Mouse (Mus musculus) intestine, embryonic 15.5 days (tissue): Measurements from ENCODE around the gene Rmdn2. TPM values are rescaled to one million over a fixed set of nuclear protein-coding genes. Genes with fewer than 3 reads are reported as not detected.

Source experiments
- ATAC-seq: fragments of 200-750 bp; cut with Nextera tagmentation; 2 replicates; pipeline ENCODE4 v1.8.0; 2017; ENCODE audit warnings: moderate TSS enrichment, moderate library complexity
- H3K27ac ChIP-seq: fragments of 300-500 bp; sonication (generic); 2 replicates; pipeline ENCODE4 v1.5.1; 2015; ENCODE audit warnings: mild to moderate bottlenecking, inconsistent platforms
- H3K27me3 ChIP-seq: fragments of 300-500 bp; sonication (generic); replicated peaks from 2 replicates; pipeline ENCODE4 v1.6.1; 2015; ENCODE audit warnings: inconsistent platforms
- H3K36me3 ChIP-seq: fragments of 300-500 bp; sonication (generic); 2 replicates; pipeline ENCODE4 v1.6.1; 2015; ENCODE audit warnings: inconsistent platforms
- H3K4me1 ChIP-seq: fragments of 300-500 bp; sonication (generic); replicated peaks from 2 replicates; pipeline ENCODE4 v1.6.1; 2015; ENCODE audit warnings: inconsistent platforms
- H3K4me2 ChIP-seq: fragments of 300-500 bp; sonication (generic); replicated peaks from 2 replicates; pipeline ENCODE4 v1.6.1; 2015; ENCODE audit warnings: mild to moderate bottlenecking, inconsistent platforms
- H3K4me3 ChIP-seq: fragments of 300-500 bp; sonication (generic); replicated peaks from 2 replicates; pipeline ENCODE4 v1.5.1; 2015; ENCODE audit warnings: inconsistent platforms
- H3K9ac ChIP-seq: fragments of 300-500 bp; sonication (generic); 2 replicates; pipeline ENCODE4 v1.6.1; 2015; ENCODE audit warnings: inconsistent platforms
- H3K9me3 ChIP-seq: fragments of 300-500 bp; sonication (generic); 2 replicates; pipeline ENCODE4 v1.6.1; 2016; ENCODE audit warnings: inconsistent platforms
- WGBS: fragments of 180-500 bp; shearing (Covaris S2); methylation state at CpG from one replicate; pipeline ENCODE4 v1.1.7; 2015; 5-methylcytosine and 5-hydroxymethylcytosine counted together
- polyA plus RNA-seq: library from polyadenylated mRNA; unstranded; fragments of >200 nt; fragmentation: Nextera tagmentation; extraction: Ambion mirVana; gene quantifications from 2 replicates; pipeline ENCODE4 v1.2.1, GENCODE M21; 2015

Rmdn2 gene
- polyA plus RNA-seq, 1 experiment from 2014 or later, result 9.7 TPM

DNA sequence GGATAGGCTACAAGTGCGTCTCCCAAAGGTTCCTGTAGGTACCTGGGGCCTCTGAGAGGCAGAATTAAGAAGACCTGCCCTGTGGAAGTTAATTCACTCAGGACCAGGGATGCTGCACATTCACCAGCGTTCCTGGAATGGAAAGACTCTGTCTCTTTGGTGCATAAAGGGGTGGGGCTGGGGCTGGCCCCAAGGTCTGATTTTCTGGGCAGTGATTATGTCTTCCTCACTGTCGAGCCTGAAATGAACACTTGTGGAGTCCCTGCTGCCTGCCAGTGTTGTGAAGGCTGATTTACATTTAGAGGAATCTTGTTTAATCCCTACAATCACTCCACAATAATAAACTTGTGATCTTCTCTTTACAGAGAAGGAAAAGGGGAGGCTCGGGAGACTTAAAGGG, 121.4 kb downstream of the Rmdn2 start:
- Histone ChIP-seq H3K27me3 (no peaks in the 10 kb centered on the region), H3K4me1 (0 out of 2 replicates have a peak, but pooled peaks cover 7% of the 10 kb centered on the region), H3K36me3 (no peaks in the 10 kb centered on the region), H3K4me2 (no peak overlapping the region), H3K4me3 (no peak overlapping the region), H3K27ac (no peak overlapping the region), H3K9ac (no peak overlapping the region), H3K9me3 (no peaks in the 10 kb centered on the region)
- ATAC-seq, result no peak
- 46% methylated on average over 4 of the region's 4 CpGs for WGBS

DNA sequence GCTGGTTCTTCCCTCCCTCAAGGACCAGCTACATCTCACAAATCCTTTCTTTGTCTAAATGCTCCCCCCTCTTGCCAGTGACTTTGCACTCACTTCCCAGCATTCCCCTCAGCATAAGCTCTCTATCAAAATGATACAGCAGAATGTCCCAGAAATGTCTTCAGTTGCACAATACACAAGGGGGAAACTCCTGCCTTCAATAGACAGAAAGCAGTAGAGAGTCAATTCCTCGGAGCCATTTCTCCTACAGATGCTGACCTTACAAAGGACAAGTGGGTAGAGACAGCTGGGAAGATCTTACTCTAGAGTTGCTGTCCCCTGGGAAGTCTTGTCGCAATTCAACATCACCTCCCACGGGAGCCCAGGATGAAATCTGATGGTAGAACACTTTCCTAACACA, 125.9 kb downstream of the Rmdn2 start:
- ATAC-seq, result no peak
- no peak overlapping the region for H3K9ac ChIP-seq
- no peak overlapping the region for H3K27ac ChIP-seq
- no peaks in the 10 kb centered on the region for H3K4me1 ChIP-seq
- H3K9me3 ChIP-seq, result no peaks in the 10 kb centered on the region
- H3K4me3 ChIP-seq, result no peak overlapping the region
- H3K4me2 ChIP-seq, result no peak overlapping the region
- 71% methylated on average over 3 of the region's 3 CpGs for WGBS
- no peaks in the 10 kb centered on the region for H3K27me3 ChIP-seq
- H3K36me3 ChIP-seq, result no peaks in the 10 kb centered on the region

DNA sequence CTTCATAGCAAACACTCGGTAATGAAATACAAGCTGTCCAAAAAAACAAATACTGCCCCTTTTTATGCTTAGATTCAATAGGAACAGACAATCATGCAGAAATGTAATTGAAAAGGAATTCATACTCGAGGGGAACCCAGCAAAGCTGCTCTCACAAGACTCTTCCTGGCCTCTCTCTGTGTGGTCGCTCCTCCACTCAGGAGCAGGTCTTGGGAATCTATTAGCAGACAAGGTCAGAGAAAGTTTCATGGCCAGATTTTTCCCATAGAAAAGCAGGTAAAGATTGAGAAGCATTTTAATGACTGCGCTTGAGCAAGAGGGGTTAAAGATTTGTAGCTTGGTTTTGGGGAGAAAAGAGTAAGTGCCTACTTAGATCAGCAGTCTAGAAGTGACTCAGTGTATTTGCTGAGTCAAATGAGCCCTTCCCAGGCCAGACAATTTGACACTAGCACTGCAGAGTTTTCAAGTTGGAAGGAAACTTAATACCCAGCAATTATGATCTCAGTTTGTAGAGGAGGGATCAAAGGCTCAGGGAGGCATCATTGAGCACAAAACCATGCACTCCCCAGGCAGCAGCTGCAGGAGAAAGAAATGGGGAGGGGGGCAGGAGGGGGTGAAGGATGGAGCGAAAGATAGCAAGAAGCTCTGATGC, 127.3 kb downstream of the Rmdn2 start:
- H3K9me3 ChIP-seq, result no peaks in the 10 kb centered on the region
- H3K4me2 ChIP-seq, result no peak overlapping the region
- H3K4me3 ChIP-seq, result no peak overlapping the region
- no peaks in the 10 kb centered on the region for H3K36me3 ChIP-seq
- ATAC-seq, result no peak
- no peaks in the 10 kb centered on the region for H3K27me3 ChIP-seq
- H3K4me1 ChIP-seq, result no peaks in the 10 kb centered on the region
- H3K9ac ChIP-seq, result no peak overlapping the region
- no peak overlapping the region for H3K27ac ChIP-seq
- WGBS, result 46% methylated on average over 5 of the region's 5 CpGs

DNA sequence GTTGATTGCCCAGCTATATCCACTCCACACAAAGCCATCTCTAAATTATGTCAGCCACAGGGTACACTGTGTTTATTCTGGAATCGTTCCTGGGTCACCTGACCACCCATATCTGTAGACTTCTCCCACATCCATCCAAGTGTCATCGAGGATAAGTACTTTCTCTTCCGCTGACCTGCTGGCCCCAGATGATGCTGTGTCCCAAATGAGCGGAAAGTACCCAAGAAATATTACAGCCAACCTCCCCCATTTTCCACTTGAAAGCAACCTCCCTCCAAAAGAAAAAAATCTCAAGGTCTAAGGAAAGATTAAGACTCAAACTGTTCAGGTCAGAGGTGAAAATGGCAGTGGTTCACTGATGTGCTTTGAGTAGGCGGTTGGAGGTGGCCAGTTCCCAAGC, 131.0 kb downstream of the Rmdn2 start:
- 63% methylated on average over 5 of the region's 5 CpGs for WGBS

More for the DNA sequence above, 131.0 kb downstream of the Rmdn2 start:
- H3K27ac ChIP-seq, result no peak overlapping the region
- no peaks in the 10 kb centered on the region for H3K36me3 ChIP-seq
- no peak overlapping the region for H3K9ac ChIP-seq
- H3K27me3 ChIP-seq, result no peaks in the 10 kb centered on the region
- H3K4me1 ChIP-seq, result 0 out of 2 replicates have a peak, but pooled peaks cover 7% of the 10 kb centered on the region
- no peak overlapping the region for H3K4me2 ChIP-seq
- no peak overlapping the region for H3K4me3 ChIP-seq
- ATAC-seq, result no peak
- no peaks in the 10 kb centered on the region for H3K9me3 ChIP-seq

Other genes starting within 250 kb of the Rmdn2 start
- 8.5 and 8.6 TPM in 2 replicates for gene Cyp1b1, start 103.2 kb downstream of the Rmdn2 start, polyA plus RNA-seq